Mouse (Mus musculus) embryonic facial prominence, embryonic 14.5 days (tissue): ENCODE data around the gene Lemd2. TPM values are rescaled to one million over a fixed set of nuclear protein-coding genes. Genes with fewer than 3 reads are reported as not detected.
A peak's percentile ranks its signal among the peaks of the same experiment; 100 is the strongest.

ENCODE experiments used
- ATAC-seq: fragments of 200-750 bp; cut with Nextera tagmentation; 2 replicates; pipeline ENCODE4 v1.8.0; 2017; ENCODE audit warnings: low read depth, moderate number of reproducible peaks, moderate TSS enrichment
- DNase-seq: peaks from one replicate; pipeline ENCODE4 v3.0.0-alpha.2; 2015; ENCODE audit warnings: low spot score
- H3K27ac ChIP-seq: fragments of 300-500 bp; sonication (generic); replicated peaks from 2 replicates; pipeline ENCODE4 v1.5.1; 2014; ENCODE audit warnings: low read depth, mild to moderate bottlenecking, low read length, moderate library complexity
- H3K27me3 ChIP-seq: fragments of 300-500 bp; sonication (generic); replicated peaks from 2 replicates; pipeline ENCODE4 v1.6.1; 2014; ENCODE audit warnings: low read length; ENCODE audit not compliant: control insufficient read depth, insufficient read depth
- H3K36me3 ChIP-seq: fragments of 300-500 bp; sonication (generic); 2 replicates; pipeline ENCODE4 v1.6.1; 2014; ENCODE audit warnings: low read length, mixed read lengths; ENCODE audit not compliant: control insufficient read depth, insufficient read depth
- H3K4me1 ChIP-seq: fragments of 300-500 bp; sonication (generic); 2 replicates; pipeline ENCODE4 v1.6.1; 2014; ENCODE audit warnings: antibody characterized with exemption, low read length; ENCODE audit not compliant: control insufficient read depth, insufficient read depth
- H3K4me2 ChIP-seq: fragments of 300-500 bp; sonication (generic); 2 replicates; pipeline ENCODE4 v1.6.1; 2014; ENCODE audit warnings: low read depth, mild to moderate bottlenecking, low read length, moderate library complexity, mixed read lengths
- H3K4me3 ChIP-seq: fragments of 300-500 bp; sonication (generic); 2 replicates; pipeline ENCODE4 v1.5.1; 2014; ENCODE audit warnings: low read depth, mild to moderate bottlenecking, low read length
- H3K9ac ChIP-seq: fragments of 300-500 bp; sonication (generic); 2 replicates; pipeline ENCODE4 v1.6.1; 2014; ENCODE audit warnings: low read depth, mild to moderate bottlenecking, low read length, moderate library complexity, mixed read lengths
- H3K9me3 ChIP-seq: fragments of 300-500 bp; sonication (generic); 2 replicates; pipeline ENCODE4 v1.6.1; 2016; ENCODE audit warnings: low read length; ENCODE audit not compliant: control insufficient read depth
- WGBS: fragments of 180-500 bp; shearing (Covaris S2); extraction: QIAGEN DNeasy Blood & Tissue Kit; methylation state at CpG from one replicate; pipeline ENCODE4 v1.1.7; 2014; 5-methylcytosine and 5-hydroxymethylcytosine counted together
- polyA plus RNA-seq: library from polyadenylated mRNA; unstranded; fragments of >200 nt; fragmentation: Nextera tagmentation; extraction: Ambion mirVana; gene quantifications from 2 replicates; pipeline ENCODE4 v1.2.1, GENCODE M21; 2014

Gene Lemd2
- polyA plus RNA-seq, 1 experiment from 2014 or later = 16.0 TPM

DNA sequence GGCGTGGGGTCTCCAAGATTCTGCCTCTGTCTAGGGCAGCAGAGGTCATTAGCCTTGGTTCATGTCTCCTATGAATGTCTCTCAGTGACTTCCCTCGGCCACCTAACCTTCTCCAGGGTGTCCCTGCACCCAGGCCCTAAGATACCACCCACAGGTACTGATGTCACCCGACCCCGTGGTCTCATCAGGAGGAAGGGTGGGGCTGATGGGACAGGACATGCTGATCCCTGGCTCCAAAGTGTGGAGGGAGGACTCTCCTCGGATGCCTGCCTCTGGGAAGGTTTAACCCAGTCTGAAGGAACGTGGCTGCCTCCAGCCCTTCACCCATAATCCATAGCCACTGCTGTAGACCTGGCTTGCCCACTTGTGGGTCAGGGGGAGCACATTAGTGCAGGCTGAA lies 37.4 kb downstream of the Lemd2 start:
- H3K36me3 ChIP-seq = no peaks in the 10 kb centered on the region
- WGBS = 71% methylated on average over 6 of the region's 6 CpGs
- no peak for ATAC-seq
- H3K4me2 ChIP-seq = no peak overlapping the region
- no peak overlapping the region for H3K4me3 ChIP-seq
- no peak overlapping the region for H3K9ac ChIP-seq
- no peaks in the 10 kb centered on the region for H3K27me3 ChIP-seq
- DNase-seq = no peak
- no peak overlapping the region for H3K27ac ChIP-seq
- peaks cover 8% of the 10 kb centered on the region for H3K4me1 ChIP-seq
- no peaks in the 10 kb centered on the region for H3K9me3 ChIP-seq

DNA sequence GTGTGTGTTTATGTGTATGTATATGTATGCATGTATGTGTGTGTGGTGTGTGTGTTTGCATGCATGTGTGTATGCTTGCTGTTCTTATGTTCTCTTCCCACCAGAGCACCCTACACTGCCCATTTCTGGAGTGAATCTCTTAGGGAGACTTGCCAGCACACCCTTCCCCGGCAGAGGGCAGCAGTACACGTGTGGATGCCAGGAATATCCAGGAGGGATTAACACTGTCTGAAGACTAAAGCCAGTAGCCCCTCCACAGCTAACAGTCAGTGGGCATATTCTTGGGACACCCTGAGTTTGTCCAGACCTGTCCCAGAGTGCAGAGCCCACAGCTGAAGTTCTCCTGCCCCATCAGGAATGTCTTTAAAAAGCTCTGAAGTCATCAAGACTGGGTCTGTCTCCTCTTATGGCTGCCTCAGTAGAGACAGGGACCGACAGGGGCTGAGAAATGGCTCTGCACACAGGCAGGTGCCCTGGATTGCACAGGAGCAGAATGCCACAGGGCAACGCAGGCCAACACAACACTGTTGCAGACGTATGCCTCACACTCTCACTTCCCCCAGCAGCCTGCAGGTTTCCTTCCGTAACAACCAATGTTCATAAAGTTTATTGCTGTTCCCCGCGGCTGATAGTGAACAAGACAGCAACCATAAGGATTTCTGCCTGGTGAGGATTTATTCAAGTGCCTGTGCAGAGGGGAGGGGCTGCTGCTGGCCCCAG lies 39.1 kb downstream of the Lemd2 start:
- ATAC-seq = peak; percentile 23; the same call in 1 of the 2 replicates
- H3K36me3 ChIP-seq = no peaks in the 10 kb centered on the region
- no peaks in the 10 kb centered on the region for H3K27me3 ChIP-seq
- H3K27ac ChIP-seq = no peak overlapping the region
- DNase-seq = peak; percentile 50
- H3K9me3 ChIP-seq = no peaks in the 10 kb centered on the region
- peaks cover 7% of the 10 kb centered on the region for H3K4me1 ChIP-seq
- no peak overlapping the region for H3K4me3 ChIP-seq
- 69% methylated on average over 8 of the region's 8 CpGs for WGBS
- H3K9ac ChIP-seq = no peak overlapping the region
- H3K4me2 ChIP-seq = no peak overlapping the region

DNA sequence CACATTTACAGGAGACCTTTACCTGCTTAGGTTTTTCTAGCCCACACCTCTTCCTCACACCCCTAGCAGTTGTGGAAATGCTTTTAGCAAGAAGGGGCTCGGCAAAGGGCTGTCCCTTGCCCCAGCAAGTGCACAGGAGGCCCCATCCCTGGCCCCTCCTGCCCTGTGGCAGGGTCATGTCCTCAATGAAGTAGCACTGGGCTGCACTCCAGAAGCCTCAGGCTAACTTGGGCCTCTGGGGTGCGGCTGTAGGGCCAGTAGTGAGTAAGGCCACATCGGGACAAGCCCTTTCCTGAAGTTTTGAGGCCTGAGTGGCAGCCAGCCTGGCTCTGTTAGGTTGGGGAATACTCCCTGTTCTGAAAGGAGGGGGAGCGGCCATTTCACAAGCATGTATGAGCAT lies 43.4 kb downstream of the Lemd2 start:
- Histone ChIP-seq H3K27ac (no peak overlapping the region), H3K27me3 (no peaks in the 10 kb centered on the region), H3K4me3 (no peak overlapping the region), H3K4me1 (0 out of 2 replicates have a peak, but pooled peaks cover 5% of the 10 kb centered on the region), H3K9ac (no peak overlapping the region), H3K9me3 (no peaks in the 10 kb centered on the region), H3K36me3 (no peaks in the 10 kb centered on the region), H3K4me2 (no peak overlapping the region)
- no peak for DNase-seq
- ATAC-seq = no peak
- 62% methylated on average over 4 of the region's 4 CpGs for WGBS

- Histone ChIP-seq H3K4me3 (no peak overlapping the region), H3K36me3 (no peaks in the 10 kb centered on the region), H3K9me3 (no peaks in the 10 kb centered on the region), H3K4me1 (peaks cover 11% of the 10 kb centered on the region), H3K4me2 (no peak overlapping the region), H3K27me3 (no peaks in the 10 kb centered on the region), H3K27ac (no peak overlapping the region), H3K9ac (no peak overlapping the region)
- DNase-seq = no peak
- 67% methylated on average over 7 of the region's 7 CpGs for WGBS
- no peak for ATAC-seq
Measured at GRCm38 (mm10) chr17:27159169-27159568, 45.1 kb downstream of the Lemd2 start.

DNA sequence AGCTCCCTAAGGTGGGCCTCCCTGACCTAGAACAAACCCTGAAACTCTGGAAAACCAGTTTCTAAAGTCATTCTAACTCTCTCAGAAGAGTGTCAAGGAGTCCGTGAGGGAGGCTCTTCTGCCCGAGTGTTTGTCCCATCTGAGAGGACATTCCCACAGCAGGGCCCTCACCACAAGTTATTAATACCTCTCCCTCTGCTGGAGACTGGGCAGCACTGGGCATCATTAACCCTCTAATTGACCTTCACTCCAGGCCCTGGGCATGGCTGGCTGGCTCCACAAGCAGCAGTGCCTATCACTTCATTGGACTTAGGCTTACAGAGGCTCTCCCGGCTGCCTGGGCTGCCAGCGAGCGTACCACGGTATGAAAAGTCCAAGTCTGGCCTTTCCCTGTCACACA lies 45.8 kb downstream of the Lemd2 start:
- 78% methylated on average over 6 of the region's 6 CpGs for WGBS
- Histone ChIP-seq H3K4me2 (no peak overlapping the region), H3K9ac (no peak overlapping the region), H3K9me3 (no peaks in the 10 kb centered on the region), H3K4me1 (peaks cover 18% of the 10 kb centered on the region), H3K27me3 (no peaks in the 10 kb centered on the region), H3K27ac (no peak overlapping the region), H3K4me3 (no peak overlapping the region), H3K36me3 (no peaks in the 10 kb centered on the region)
- DNase-seq = no peak
- ATAC-seq = no peak

DNA sequence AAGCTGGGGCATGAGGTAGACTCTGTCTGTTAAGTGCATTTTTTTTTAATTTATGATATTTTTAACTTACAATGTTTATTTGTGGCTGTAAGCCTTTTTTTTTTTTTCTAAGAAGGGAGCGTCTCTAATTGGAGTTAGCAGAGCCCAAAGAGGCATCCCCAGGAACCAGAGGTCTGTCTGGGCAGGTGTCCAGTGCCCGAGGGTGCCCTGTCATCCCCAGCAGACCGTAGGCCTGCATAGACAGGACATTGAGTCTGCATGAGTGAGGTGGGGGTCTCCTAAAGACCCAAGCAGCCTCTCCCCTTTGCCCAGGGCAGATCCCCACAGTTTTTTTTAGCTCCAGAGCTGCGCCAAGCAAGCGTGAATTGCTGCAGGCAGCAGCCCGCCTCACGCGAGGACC lies 48.5 kb downstream of the Lemd2 start:
- H3K9ac ChIP-seq = no peak overlapping the region
- H3K27me3 ChIP-seq = no peaks in the 10 kb centered on the region
- no peak overlapping the region for H3K4me2 ChIP-seq
- 53% methylated on average over 8 of the region's 8 CpGs for WGBS
- H3K36me3 ChIP-seq = no peaks in the 10 kb centered on the region
- H3K4me3 ChIP-seq = no peak overlapping the region
- peaks cover 27% of the 10 kb centered on the region for H3K4me1 ChIP-seq
- DNase-seq = no peak
- no peak overlapping the region for H3K27ac ChIP-seq
- no peaks in the 10 kb centered on the region for H3K9me3 ChIP-seq
- no peak for ATAC-seq

- Histone ChIP-seq H3K4me1 (peaks cover 27% of the 10 kb centered on the region), H3K27me3 (no peaks in the 10 kb centered on the region), H3K9ac (no peak overlapping the region), H3K4me2 (no peak overlapping the region), H3K9me3 (no peaks in the 10 kb centered on the region), H3K36me3 (no peaks in the 10 kb centered on the region), H3K27ac (no peak overlapping the region), H3K4me3 (no peak overlapping the region)
- WGBS = 60% methylated on average over 6 of the region's 6 CpGs
- ATAC-seq (no peak), DNase-seq (no peak)
Measured at GRCm38 (mm10) chr17:27154881-27155280, 49.4 kb downstream of the Lemd2 start.

DNA sequence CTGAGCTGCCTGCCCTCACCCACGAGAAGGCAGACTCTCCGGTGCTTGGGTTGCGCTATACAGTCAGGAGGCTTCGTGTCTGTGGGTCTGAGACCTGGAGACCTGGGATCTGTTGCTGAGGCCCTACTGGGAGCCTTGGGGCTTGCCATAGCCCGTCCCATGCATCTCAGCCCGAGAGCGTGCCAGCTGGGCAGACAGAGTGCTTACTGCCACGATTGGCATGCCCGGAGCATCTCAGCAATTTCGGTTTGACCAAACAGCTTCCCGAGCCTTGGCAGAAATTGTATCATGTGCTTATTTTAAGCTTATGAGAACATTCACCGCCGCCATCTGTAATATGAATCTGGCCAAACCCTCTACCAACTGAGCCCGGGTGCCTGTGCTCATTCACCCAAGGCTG lies 50.0 kb downstream of the Lemd2 start:
- WGBS = 82% methylated on average over 14 of the region's 14 CpGs
- DNase-seq (peak; percentile 47), ATAC-seq (no peak; the same call in 1 of the 2 replicates)
- Histone ChIP-seq H3K27ac (peak overlapping the region; percentile 34; the same call in 1 of the 2 replicates), H3K4me2 (no peak overlapping the region), H3K4me1 (peaks cover 27% of the 10 kb centered on the region), H3K36me3 (no peaks in the 10 kb centered on the region), H3K9ac (no peak overlapping the region), H3K4me3 (no peak overlapping the region), H3K27me3 (no peaks in the 10 kb centered on the region), H3K9me3 (no peaks in the 10 kb centered on the region)

DNA sequence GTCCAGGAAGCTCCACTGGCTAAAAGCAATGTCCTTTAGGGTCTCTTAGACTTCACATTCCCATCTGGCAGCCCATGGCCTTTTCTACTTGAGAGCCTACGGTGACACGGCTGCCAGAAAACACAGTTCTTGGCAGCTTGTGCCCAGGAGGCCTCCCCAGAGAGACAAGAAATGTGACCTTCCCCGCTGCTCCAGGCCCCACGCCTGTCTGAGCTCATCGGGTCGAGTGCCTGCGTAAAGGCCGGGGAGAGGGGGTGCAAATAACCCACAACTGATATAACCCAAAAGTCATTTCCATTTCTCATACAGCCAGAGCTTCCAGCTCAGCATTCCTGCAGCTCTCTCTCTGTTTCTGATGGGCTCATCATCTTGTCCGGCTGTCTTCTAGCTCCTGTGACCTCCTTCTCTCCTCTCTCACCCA lies 50.5 kb downstream of the Lemd2 start:
- no peaks in the 10 kb centered on the region for H3K9me3 ChIP-seq
- H3K27ac ChIP-seq = peak overlapping the region; percentile 34
- no peaks in the 10 kb centered on the region for H3K36me3 ChIP-seq
- 0 out of 2 replicates have a peak overlapping the region, but pooled peaks have one; percentile 14 for H3K9ac ChIP-seq
- no peak overlapping the region for H3K4me3 ChIP-seq
- peaks cover 30% of the 10 kb centered on the region for H3K4me1 ChIP-seq
- no peaks in the 10 kb centered on the region for H3K27me3 ChIP-seq
- 33% methylated on average over 7 of the region's 9 CpGs for WGBS
- ATAC-seq = no peak
- DNase-seq = no peak
- no peak overlapping the region for H3K4me2 ChIP-seq
